Mouse (Mus musculus) forelimb bud, embryonic 11.5 days (tissue): Measurements from ENCODE around the gene Naglu.
"Not testable (repeated sequence)": the region's sequence is repeated elsewhere in the genome, so short reads cannot be mapped to it uniquely, and the experiment has no call there.

Experiments
- DNase-seq: peaks from one replicate; pipeline ENCODE4 v3.0.0-alpha.2; 2012; ENCODE audit warnings: low read depth, low spot score

Naglu gene

GRCm38 (mm10) chr11:101124494-101124893 is 54.7 kb downstream of the Naglu start:
- DNase-seq, result not testable (repeated sequence)

- DNase-seq, result not testable (repeated sequence)
Observed at GRCm38 (mm10) chr11:101125008-101125407, 55.2 kb downstream of the Naglu start.

GRCm38 (mm10) chr11:101127075-101127474 is 57.3 kb downstream of the Naglu start:
- no peak for DNase-seq
